Mouse (Mus musculus) CD4-positive, CD25-positive, alpha-beta regulatory T cell, adult 4 months (primary cell): ENCODE measurements around the gene Sstr3. TPM values are rescaled to one million over a fixed set of nuclear protein-coding genes. Genes with fewer than 3 reads are reported as not detected.

Experiments
- ATAC-seq: one replicate; pipeline ENCODE4 v1.8.0; 2017
- polyA plus RNA-seq, 2 experiments: library from polyadenylated mRNA; unstranded; fragments of 100-300 nt; shearing (Covaris generic); gene quantifications; one replicate each; pipeline ENCODE4 v1.2.1; 2017

Gene Sstr3
- polyA plus RNA-seq, 2 experiments from 2014 or later, result not detected

DNA sequence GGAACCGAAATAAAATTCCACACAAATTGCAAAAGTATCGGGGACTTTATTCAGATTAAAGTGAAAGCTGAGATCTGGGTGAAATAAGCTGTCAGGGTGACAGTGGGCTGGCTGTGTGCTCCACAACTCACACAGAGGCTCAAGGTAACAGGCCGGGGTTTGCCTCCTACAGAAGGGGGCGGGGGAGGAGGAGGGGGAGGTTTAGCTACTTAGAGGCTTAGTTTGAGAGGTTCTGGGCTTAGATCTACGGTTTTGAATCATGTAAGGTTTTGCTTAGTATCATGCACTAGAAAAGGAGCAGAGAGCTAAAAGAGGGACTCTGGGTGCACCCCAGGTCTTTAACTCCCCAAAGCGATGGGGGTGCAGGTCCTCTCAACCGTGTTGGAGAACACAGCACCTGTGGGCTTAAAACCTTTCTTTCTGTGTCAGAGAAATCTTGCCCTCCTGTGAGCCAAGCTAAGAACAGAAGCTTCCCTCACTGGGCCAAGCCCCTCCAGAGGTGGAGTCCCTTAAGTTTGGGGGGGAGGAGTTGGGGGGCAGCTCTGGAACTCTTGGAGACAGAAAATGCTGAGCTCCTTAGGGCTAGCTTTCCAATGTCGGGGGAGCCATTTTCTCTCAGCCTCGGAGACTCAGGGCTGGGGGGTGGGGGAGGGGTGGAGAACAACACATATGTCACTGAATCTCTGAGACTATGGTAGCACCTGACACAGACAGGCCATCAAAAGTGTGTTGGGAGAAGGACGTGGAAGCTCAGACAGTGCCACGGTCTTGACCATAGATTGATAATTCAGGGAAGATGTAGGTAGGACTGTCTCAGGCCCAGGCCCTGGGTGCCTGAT, 14.9 kb upstream of the Sstr3 start:
- peak; percentile 22 for ATAC-seq

- ATAC-seq, result peak; percentile 43
Observed at GRCm38 (mm10) chr15:78557693-78558535, 13.4 kb upstream of the Sstr3 start.

DNA sequence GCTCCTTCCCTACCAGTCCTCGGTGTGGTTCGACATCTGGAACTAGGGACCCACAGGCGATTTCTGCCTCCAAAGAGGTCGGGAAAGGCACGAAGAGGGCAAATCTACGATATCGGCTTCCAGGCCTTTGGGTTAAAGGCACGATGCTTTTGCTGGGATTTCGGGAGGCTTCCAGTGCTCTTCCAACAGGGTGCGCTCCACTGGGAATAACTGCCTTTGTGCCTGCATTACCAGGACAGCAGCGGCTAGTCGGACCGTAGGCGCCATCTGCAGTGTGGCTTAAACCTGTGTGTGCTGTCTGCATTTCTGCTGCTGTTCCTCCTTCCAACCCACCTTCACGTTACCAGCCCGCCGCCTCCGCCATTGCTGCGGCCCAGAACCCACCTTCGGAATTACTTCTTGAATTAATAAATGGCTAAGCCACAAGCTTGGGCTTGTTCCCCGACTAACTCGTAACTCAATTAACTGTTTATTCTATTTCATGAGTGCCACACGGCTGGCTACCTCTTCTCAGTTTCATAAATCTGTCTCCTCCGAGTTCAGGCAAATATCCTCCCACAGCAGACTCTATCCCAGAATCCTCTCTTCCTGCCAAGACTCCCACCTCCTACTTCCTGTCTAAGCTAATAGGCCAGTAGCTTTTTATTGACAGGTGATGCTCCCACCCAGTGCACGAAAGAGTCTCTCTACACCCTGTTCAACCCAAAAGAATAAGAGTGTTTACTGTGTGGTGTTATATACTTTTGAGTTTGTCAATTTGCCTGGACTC, 10.2 kb upstream of the Sstr3 start:
- no peak for ATAC-seq

GRCm38 (mm10) chr15:78549189-78549734, 4.8 kb upstream of the Sstr3 start:
- no peak for ATAC-seq

DNA sequence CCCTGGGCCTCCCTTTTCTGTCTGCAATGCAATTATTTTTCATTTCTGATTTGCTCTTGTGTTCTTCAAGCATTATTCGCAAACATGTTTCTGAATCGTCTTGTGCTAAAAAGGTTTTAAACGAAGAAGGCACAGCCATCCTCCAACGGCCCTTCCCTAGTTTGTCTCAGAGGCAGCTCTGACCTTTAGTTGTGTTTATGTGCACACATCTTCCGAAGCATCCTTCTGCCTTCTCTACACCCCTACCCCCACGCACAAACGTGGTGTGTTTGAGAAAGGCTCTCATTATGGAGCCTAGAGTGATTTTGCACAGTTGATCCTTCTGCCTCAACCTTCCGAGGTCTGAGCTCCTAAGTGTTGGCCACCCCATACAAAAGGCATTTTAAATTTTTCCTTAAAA, 4.2 kb upstream of the Sstr3 start:
- no peak for ATAC-seq

- no peak for ATAC-seq
Observed at GRCm38 (mm10) chr15:78548336-78548665, 3.8 kb upstream of the Sstr3 start.

DNA sequence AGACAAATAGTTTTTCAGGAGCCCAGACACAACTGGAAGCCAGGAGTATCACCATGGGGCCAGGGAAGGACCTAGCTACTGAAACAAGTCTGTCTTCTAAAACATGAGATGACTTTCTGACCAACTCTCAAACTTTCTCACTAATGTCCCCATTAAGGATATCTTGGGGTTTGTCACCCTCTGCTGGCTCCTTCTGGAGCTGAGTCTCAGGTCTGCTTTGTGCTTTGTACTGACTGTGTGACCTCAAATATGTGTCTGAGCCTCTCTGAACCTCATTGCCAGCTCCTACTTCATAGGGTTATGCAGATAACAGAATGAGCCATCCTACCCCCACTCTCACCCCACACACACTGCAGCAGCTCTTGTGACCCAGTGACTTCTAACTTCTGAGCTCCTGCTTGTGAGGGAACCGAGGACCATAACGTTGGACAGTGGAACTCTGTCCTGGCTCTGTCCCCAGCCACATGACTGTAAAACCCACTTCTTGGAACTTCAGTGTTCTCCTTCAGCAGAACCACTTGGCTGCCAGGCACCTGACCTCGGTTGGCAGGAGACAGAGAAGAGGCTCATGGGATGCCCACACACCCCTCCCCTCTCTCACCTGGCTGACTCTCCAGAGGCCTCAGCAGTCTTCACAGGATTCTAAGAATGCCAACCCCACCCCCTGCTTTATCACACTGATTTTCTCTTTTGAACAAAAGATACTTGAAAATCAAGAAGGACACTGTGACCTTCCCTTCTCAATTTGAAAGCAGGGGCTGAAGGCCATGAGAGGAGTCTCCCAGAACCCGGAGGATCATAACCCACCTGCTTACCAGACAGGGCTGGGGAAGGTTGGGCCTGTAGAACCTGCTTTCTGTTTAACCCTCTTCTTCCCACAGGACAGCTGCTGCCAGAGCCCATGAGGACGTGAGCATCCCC, 3.2 kb upstream of the Sstr3 start:
- ATAC-seq, result peak; percentile 77

GRCm38 (mm10) chr15:78546060-78546459, 1.6 kb upstream of the Sstr3 start:
- no peak for ATAC-seq

- no peak for ATAC-seq
Observed at GRCm38 (mm10) chr15:78544041-78544440, 444 bp downstream of the Sstr3 start.

DNA sequence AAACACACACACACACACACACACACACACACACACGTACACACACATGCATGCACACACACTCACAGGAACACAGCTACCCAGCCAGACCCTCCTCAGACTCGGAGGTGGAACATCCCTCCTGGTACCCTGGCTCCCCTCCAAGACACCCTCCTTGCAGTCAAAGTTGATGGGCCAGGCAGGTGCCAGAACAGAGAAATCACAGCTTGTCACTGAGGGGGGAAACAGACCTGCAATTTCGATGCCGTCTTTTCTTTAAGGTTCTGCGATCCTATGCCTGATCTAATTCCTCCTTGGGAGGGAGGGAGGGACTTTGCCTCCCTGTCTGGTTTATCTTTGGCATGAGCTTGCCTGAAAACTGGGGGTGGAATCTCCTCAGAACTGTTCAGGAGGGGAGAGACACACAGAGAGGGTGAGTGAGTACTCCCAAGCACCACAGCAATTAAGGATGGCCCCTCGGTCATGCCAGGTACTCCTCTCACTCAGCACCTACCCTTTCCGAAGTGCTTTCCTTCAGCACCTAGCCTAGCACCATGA, 1.6 kb downstream of the Sstr3 start:
- ATAC-seq, result no peak

DNA sequence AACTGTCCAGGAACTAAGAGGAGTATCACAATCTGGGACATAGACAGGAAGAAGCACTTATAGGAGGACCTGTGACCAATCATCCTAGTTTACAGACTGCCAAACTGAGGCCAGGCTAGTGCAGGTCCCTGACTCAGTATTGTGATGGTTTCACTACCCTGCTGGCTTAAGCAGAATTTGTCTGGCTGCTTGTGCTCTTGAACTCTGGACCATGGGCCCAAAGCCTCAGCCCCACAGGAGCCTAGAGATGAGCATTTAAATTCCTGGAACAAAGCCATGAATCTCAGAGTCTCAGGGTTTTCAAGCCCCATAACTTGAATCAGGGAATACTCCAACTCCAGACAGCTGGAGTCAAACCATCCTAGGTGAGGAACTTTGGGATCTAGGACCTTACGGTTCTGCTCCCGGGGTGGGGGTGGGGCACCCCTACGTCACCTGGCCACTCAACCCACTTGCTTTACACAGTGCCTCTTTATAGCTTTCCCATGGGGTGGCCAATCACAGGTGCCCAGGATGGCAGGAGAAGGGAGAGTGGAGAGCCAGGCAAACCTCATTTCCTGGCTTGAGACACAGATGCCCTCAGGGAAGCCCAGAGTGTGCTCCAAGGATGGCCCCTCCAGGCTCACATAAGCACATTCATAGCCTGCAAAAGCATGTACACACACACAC, 2.3 kb downstream of the Sstr3 start:
- ATAC-seq, result no peak

GRCm38 (mm10) chr15:78541606-78542005, 2.9 kb downstream of the Sstr3 start:
- no peak for ATAC-seq

DNA sequence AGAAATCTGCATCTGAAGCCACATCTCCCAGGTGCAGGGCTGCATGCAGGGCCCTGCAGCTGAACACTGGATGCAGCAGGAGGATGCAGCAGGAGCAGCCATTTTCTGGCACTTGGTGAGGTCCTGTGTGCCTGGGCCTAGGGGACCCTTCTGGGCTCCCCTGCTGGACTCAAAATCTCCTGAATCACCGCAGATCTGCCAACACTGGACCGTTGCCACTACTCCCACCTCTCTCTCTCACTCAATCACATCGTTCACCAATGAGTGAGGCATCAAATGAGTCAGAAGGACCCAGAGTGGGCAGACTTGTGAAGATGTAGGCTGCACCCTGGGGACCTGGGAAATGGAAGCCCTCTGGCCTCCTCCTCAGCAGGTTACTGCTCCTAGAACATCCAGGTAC, 3.4 kb downstream of the Sstr3 start:
- ATAC-seq, result no peak

- no peak for ATAC-seq
Observed at GRCm38 (mm10) chr15:78535723-78536421, 8.6 kb downstream of the Sstr3 start.

GRCm38 (mm10) chr15:78533346-78533835, 11.1 kb downstream of the Sstr3 start:
- no peak for ATAC-seq

DNA sequence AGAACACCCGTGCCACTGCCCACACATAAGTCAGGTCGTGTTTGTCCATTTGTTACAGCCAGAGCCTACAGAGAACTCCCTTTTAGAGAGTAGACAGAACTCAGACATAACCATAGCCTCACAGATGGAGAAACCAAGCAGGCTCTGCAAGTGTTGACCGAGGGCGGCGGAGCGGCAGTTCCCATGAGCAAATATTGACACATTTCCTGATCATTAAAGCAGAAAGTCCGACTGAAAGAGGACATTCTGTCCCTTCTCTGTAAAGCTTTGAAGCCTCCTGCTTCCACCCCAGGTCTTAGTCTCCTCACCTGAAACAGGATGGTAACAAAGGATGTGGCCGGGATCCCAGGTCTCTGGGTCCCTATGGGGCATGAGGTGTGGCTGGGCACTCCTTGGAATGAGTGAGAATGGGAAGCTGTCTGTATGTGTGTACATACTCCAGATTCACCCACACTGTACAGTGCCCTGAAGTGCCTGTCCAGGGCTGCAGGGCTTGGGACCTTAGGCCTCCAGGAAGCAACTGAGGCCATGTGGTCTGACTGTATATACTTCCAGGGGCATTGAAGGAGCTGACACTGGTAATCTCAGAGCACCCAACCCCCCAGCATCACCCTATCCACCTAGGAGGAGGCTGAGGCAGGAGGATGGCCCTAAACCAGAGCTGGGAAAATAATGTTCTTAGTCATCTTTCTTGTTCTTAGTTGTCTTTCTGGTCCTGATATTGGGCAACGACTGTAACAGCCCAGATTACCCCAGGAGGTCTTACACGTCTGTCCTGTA, 11.7 kb downstream of the Sstr3 start:
- ATAC-seq, result no peak

DNA sequence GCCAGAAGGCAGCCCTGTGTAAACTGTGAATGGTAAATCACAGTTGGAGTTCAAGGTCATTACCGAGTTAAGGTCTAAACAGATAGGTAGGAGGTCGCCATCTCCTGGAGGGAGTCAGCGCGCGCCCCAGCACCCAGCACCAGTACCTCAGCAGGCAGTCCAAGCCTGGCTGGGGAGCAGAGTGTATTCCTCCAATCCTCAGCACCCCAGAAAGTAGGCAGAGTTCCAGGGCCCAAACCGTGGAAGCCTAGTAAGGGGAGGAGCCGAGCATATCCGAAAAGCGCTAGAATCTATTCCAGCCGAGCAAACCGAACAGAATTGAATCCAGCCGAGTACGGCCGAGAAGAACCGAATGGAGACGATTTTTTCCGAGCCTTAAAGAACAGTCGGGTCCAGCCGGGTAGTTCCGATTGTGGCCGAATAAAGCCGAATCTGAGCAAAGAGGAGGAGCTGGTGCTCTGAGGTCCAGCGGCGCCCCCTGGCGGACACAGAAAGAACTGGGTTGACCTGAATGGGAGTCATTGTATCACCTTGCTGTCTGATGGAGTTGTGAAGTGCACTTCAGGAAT, 12.5 kb downstream of the Sstr3 start:
- ATAC-seq, result peak; percentile 78

- ATAC-seq, result no peak
Observed at GRCm38 (mm10) chr15:78531451-78531720, 13.1 kb downstream of the Sstr3 start.
